Mouse (Mus musculus) embryonic facial prominence, embryonic 11.5 days (tissue): ENCODE data around the gene Phc3. TPM values are rescaled to one million over a fixed set of nuclear protein-coding genes. Genes with fewer than 3 reads are reported as not detected.
A peak's percentile ranks its signal among the peaks of the same experiment; 100 is the strongest.

Experiments
- ATAC-seq: fragments of 200-750 bp; cut with Nextera tagmentation; replicated peaks from 2 replicates; pipeline ENCODE4 v1.8.0; 2017; ENCODE audit warnings: low read depth; ENCODE audit not compliant: insufficient number of reproducible peaks, low FRiP score, low TSS enrichment
- DNase-seq: peaks from one replicate; pipeline ENCODE4 v3.0.0-alpha.2; 2015; ENCODE audit warnings: low spot score
- H3K27ac ChIP-seq: fragments of 300-500 bp; sonication (generic); replicated peaks from 2 replicates; pipeline ENCODE4 v1.5.1; 2014; ENCODE audit warnings: mild to moderate bottlenecking, low read depth, low read length, control low read depth
- H3K27me3 ChIP-seq: fragments of 300-500 bp; sonication (generic); 2 replicates; pipeline ENCODE4 v1.6.1; 2014; ENCODE audit warnings: mild to moderate bottlenecking, low read length, moderate library complexity, mixed read lengths; ENCODE audit not compliant: control insufficient read depth, insufficient read depth
- H3K36me3 ChIP-seq: fragments of 300-500 bp; sonication (generic); replicated peaks from 2 replicates; pipeline ENCODE4 v1.6.1; 2014; ENCODE audit warnings: low read depth, mild to moderate bottlenecking, low read length, moderate library complexity, mixed read lengths; ENCODE audit not compliant: control insufficient read depth, insufficient read depth
- H3K4me1 ChIP-seq: fragments of 300-500 bp; sonication (generic); 2 replicates; pipeline ENCODE4 v1.6.1; 2014; ENCODE audit warnings: low read length, mixed read lengths; ENCODE audit not compliant: control insufficient read depth, insufficient read depth
- H3K4me2 ChIP-seq: fragments of 300-500 bp; sonication (generic); 2 replicates; pipeline ENCODE4 v1.6.1; 2014; ENCODE audit warnings: low read depth, mild to moderate bottlenecking, control low read depth, low read length, moderate library complexity
- H3K4me3 ChIP-seq: fragments of 300-500 bp; sonication (generic); 2 replicates; pipeline ENCODE4 v1.5.1; 2014; ENCODE audit warnings: low read depth, low read length, control low read depth
- H3K9ac ChIP-seq: fragments of 300-500 bp; sonication (generic); replicated peaks from 2 replicates; pipeline ENCODE4 v1.6.1; 2014; ENCODE audit warnings: mild to moderate bottlenecking, control low read depth, low read length
- H3K9me3 ChIP-seq: fragments of 300-500 bp; sonication (generic); replicated peaks from 2 replicates; pipeline ENCODE4 v1.6.1; 2016; ENCODE audit warnings: mild to moderate bottlenecking, low read length, inconsistent platforms, mixed read lengths; ENCODE audit not compliant: control insufficient read depth
- WGBS: fragments of 180-500 bp; shearing (Covaris S2); extraction: QIAGEN DNeasy Blood & Tissue Kit; methylation state at CpG from one replicate; pipeline ENCODE4 v1.1.7; 2014; 5-methylcytosine and 5-hydroxymethylcytosine counted together
- polyA plus RNA-seq: library from polyadenylated mRNA; unstranded; fragments of >200 nt; fragmentation: Nextera tagmentation; extraction: Ambion mirVana; gene quantifications from 2 replicates; pipeline ENCODE4 v1.2.1, GENCODE M21; 2014

The Phc3 gene
- polyA plus RNA-seq, result 4.0 and 4.4 TPM in 2 replicates

DNA sequence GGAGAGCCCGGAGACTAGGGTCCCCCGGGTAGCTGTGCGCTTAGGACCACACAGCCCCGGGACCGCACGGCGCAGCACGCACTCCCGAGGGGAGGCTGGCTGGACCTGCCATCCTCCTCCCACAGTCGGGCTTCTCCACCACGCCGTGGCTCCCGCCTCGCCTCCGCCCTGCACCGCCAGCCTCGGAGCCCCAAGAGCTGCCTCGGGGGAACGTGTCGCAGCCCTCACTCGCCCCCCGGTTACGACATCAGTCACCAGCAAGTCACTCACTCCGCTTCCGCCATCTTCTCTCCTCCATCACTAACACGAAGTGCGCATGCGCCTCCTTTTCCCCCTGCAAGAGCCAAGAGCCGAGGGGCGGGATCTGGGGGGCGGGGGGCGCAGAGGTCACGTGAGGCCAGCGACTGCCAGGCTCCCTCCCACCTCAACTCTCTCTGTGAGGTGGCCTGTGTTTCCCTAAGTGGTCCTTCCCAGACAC, at the start of gene Phc3:
TSS of gene Phc3 (minus strand) at position 312 of the 478 bp plus-strand sequence.
- Histone ChIP-seq H3K36me3 (no peaks in the 10 kb centered on the region), H3K4me2 (peak within 1 kb of the TSS; percentile 64), H3K27ac (peak within 1 kb of the TSS; percentile 47), H3K4me1 (no peaks in the 10 kb centered on the region), H3K9me3 (no peaks in the 10 kb centered on the region), H3K4me3 (peak within 1 kb of the TSS; percentile 97), H3K9ac (peak within 1 kb of the TSS; percentile 93), H3K27me3 (no peaks in the 10 kb centered on the region)
- WGBS, result under 1% methylated on average over 34 of the region's 34 CpGs
- ATAC-seq (peak; percentile 94), DNase-seq (peak; percentile 97)

DNA sequence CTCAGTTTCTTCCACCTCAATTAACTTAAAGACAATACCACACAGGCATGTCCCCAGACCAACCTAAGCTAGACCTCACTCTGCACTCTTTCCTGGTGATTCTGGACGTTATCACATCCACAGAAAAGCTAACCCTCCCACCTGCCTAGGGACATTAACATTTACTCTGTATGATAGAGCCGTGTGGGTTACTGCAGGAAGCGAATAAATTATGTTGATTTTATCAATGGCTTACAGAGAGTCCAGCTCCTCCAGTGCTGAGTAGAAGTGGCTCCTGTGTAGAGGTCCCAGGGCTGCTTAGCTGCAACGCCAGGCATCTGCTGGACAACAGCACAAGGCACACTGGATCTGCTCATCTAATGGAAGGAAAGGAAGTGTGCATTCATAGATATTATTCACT, 48.4 kb upstream of the Phc3 start:
- 50% methylated on average over 4 of the region's 4 CpGs for WGBS
- H3K36me3 ChIP-seq, result no peaks in the 10 kb centered on the region
- no peak overlapping the region for H3K27ac ChIP-seq
- H3K9me3 ChIP-seq, result no peaks in the 10 kb centered on the region
- H3K9ac ChIP-seq, result no peak overlapping the region
- DNase-seq, result no peak
- no peaks in the 10 kb centered on the region for H3K27me3 ChIP-seq
- ATAC-seq, result no peak
- no peak overlapping the region for H3K4me3 ChIP-seq
- H3K4me2 ChIP-seq, result no peak overlapping the region
- H3K4me1 ChIP-seq, result peaks cover 6% of the 10 kb centered on the region

DNA sequence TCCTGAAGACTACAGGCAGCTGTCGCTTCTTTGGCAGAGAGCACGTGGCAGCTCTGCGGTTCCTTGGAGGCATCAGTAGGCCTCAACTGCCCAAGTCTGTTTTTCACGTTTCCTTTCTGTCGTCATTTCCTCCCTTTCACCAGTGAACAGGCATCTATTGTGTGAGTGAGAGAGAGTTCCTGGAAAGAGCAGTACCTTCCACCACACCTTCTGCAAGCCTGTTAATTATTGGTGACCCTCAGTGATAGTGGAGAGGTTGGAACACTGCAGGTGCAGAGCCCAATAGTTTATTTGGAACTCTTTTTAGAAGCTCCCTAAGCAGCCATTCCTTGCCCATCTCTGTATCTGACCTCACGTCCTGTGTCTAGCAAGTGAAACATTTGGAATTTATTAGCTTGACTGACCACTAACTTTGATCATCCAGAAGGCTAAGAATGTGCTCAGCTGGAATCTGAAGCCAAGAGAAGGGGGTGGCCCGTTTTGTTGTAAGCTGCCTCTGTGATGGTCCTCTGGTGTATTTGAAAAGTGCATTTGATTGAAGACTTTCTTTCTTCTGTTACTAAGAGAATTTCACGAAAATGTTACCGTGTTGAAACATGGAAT, 47.5 kb upstream of the Phc3 start:
- peak; percentile 49 for DNase-seq
- ATAC-seq, result no peak

GRCm38 (mm10) chr3:31015682-31016443, 46.6 kb upstream of the Phc3 start:
- Histone ChIP-seq H3K36me3 (no peaks in the 10 kb centered on the region), H3K4me2 (no peak overlapping the region), H3K9ac (no peak overlapping the region), H3K4me1 (peaks cover 6% of the 10 kb centered on the region), H3K9me3 (no peaks in the 10 kb centered on the region), H3K4me3 (no peak overlapping the region), H3K27ac (no peak overlapping the region), H3K27me3 (no peaks in the 10 kb centered on the region)
- 76% methylated on average over 10 of the region's 10 CpGs for WGBS
- DNase-seq (peak; percentile 17), ATAC-seq (no peak)

More for the DNA sequence above, 47.5 kb upstream of the Phc3 start:
- Histone ChIP-seq H3K4me2 (no peak overlapping the region), H3K27me3 (no peaks in the 10 kb centered on the region), H3K4me3 (no peak overlapping the region), H3K36me3 (no peaks in the 10 kb centered on the region), H3K9me3 (no peaks in the 10 kb centered on the region), H3K27ac (no peak overlapping the region), H3K9ac (no peak overlapping the region), H3K4me1 (peaks cover 6% of the 10 kb centered on the region)
- 31% methylated on average over 9 of the region's 9 CpGs for WGBS

DNA sequence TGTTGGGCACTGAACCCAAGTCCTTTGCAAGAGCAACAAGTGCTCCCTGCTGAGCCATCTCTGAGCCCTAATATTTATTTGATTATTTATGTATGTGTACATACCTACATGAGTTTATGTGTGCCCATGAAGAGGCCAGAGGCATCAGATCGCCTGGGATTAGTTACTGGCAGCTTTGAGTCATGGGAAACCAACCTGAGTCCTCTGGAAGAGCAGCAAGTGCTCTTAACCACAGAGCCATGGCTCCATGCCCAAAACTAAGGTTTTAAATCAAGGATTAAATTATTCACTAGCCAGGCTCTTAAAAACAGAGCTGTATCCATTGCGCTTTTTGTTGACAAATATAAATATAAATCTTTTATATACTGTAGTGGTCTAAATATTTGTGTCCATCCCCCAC, 45.2 kb upstream of the Phc3 start:
- H3K4me3 ChIP-seq, result no peak overlapping the region
- no peak overlapping the region for H3K27ac ChIP-seq
- H3K4me1 ChIP-seq, result peaks cover 6% of the 10 kb centered on the region
- H3K9me3 ChIP-seq, result no peaks in the 10 kb centered on the region
- ATAC-seq (no peak), DNase-seq (no peak)
- no peaks in the 10 kb centered on the region for H3K27me3 ChIP-seq
- WGBS, result 83% methylated on average over 2 of the region's 2 CpGs
- H3K9ac ChIP-seq, result no peak overlapping the region
- H3K36me3 ChIP-seq, result no peaks in the 10 kb centered on the region
- H3K4me2 ChIP-seq, result no peak overlapping the region

- no peak overlapping the region for H3K9ac ChIP-seq
- H3K4me2 ChIP-seq, result no peak overlapping the region
- no peaks in the 10 kb centered on the region for H3K27me3 ChIP-seq
- no peak overlapping the region for H3K4me3 ChIP-seq
- ATAC-seq (no peak), DNase-seq (no peak)
- H3K9me3 ChIP-seq, result no peaks in the 10 kb centered on the region
- H3K36me3 ChIP-seq, result no peaks in the 10 kb centered on the region
- H3K4me1 ChIP-seq, result no peaks in the 10 kb centered on the region
- H3K27ac ChIP-seq, result no peak overlapping the region
- WGBS, result 81% methylated on average over 6 of the region's 6 CpGs
Measured at GRCm38 (mm10) chr3:31004320-31005209, 35.4 kb upstream of the Phc3 start.

- no peak for DNase-seq
Measured at GRCm38 (mm10) chr3:31001048-31001676, 31.9 kb upstream of the Phc3 start.

More at GRCm38 (mm10) chr3:31001048-31001676, 31.9 kb upstream of the Phc3 start:
- Histone ChIP-seq H3K4me2 (no peak overlapping the region), H3K9ac (no peak overlapping the region), H3K27me3 (no peaks in the 10 kb centered on the region), H3K27ac (no peak overlapping the region), H3K36me3 (no peaks in the 10 kb centered on the region), H3K4me1 (no peaks in the 10 kb centered on the region), H3K4me3 (no peak overlapping the region), H3K9me3 (no peaks in the 10 kb centered on the region)
- 46% methylated on average over 3 of the region's 3 CpGs for WGBS
- no peak for ATAC-seq
